8 mouse cellular contexts compared by ENCODE assay signal in genomic region chr3:69316391-69317195, GRCm38 (mm10). TPM values are rescaled to one million over a fixed set of nuclear protein-coding genes. Genes with fewer than 3 reads are reported as not detected.
DNase-seq lines count a peak whose midpoint lies in the region; ATAC-seq and TF ChIP-seq lines count a peak whose summit lies in the region.

Gene Ppm1l (plus strand): TSS chr3:69316861.

- H3K4me1 ChIP-seq in hindbrain, postnatal 0 days (ENCODE audit: insufficient read depth, low read length): peaks cover 19% of the 10 kb centered on the region; the same call in 1 of the 2 replicates

- peak within 1 kb of the TSS; percentile 69 for H3K4me2 ChIP-seq in hindbrain, postnatal 0 days (ENCODE audit: low read depth, low read length)

- no peak for TF ChIP-seq CTCF in gastrocnemius, adult 2 months (IDR thresholded peaks at IDR 0.05)
- no peak; the same call in 1 of the 2 replicates for TF ChIP-seq CTCF in hindbrain, postnatal 0 days (IDR thresholded peaks at IDR 0.05; ENCODE audit: low read depth)

- H3K4me3 ChIP-seq in gastrocnemius, adult 2 months: peak within 1 kb of the TSS; percentile 92
- peak within 1 kb of the TSS; percentile 76 for H3K4me3 ChIP-seq in hindbrain, postnatal 0 days (ENCODE audit: low read length)

- under 1% methylated on average over 73 of the region's 80 CpGs for WGBS in hindbrain, postnatal 0 days

- DNase-seq in gastrocnemius, adult 2 months: peak; percentile 95
- peak; percentile 97 for DNase-seq in hindbrain, postnatal 0 days (ENCODE audit: low spot score)
- DNase-seq in left cerebral cortex, adult 18-20 months (ENCODE audit: low spot score in 2 of 2): peak; percentile 86 to 89
- peak; percentile 91 to 97 for DNase-seq in lung, postnatal 4 days
- DNase-seq in retina, postnatal 1 day: peak; percentile 98
- DNase-seq in thymus, postnatal 4 days: peak; percentile 94

- no peaks in the 10 kb centered on the region for H3K27me3 ChIP-seq in hindbrain, postnatal 0 days (ENCODE audit: insufficient read depth, low read length)

- intact Hi-C loops in gastrocnemius, adult 2 months (cut with DNase I): loop anchor here (2.0 to 5.0 kb wide), 2 partner anchors 44 to 166 kb away; no protein-coding TSS in a partner anchor

- no peaks in the 10 kb centered on the region for H3K36me3 ChIP-seq in hindbrain, postnatal 0 days (ENCODE audit: insufficient read depth, low read length)

- peak within 1 kb of the TSS; percentile 82 for H3K9ac ChIP-seq in hindbrain, postnatal 0 days (replicated peaks; ENCODE audit: low read length)

- ATAC-seq in activated CD4-positive, CD25-positive, alpha-beta regulatory T cell, adult 4 months: peak; percentile 79
- ATAC-seq in common myeloid progenitor, adult 5-6 weeks (replicated peaks; ENCODE audit: low read depth, poor library complexity, severe bottlenecking): peak; percentile 69
- ATAC-seq in hindbrain, postnatal 0 days: peak; percentile 99

- no peaks in the 10 kb centered on the region for H3K9me3 ChIP-seq in hindbrain, postnatal 0 days (ENCODE audit: low read length)

- peak within 1 kb of the TSS; percentile 100 for H3K27ac ChIP-seq in gastrocnemius, adult 2 months
- peak within 1 kb of the TSS; percentile 87 for H3K27ac ChIP-seq in hindbrain, postnatal 0 days

RNA-seq across cellular contexts. Expression of gene Ppm1l, which starts in this region (rescaled TPM):
- polyA plus RNA-seq in activated CD4-positive, CD25-positive, alpha-beta regulatory T cell, adult 4 months (2017; shearing (Covaris generic)): 1 to 10 TPM; 2.9 to 3.2 TPM
- total RNA-seq in common myeloid progenitor, adult 5-6 weeks (2017): 6.1 and 6.6 TPM in 2 replicates
- total RNA-seq in gastrocnemius, adult 2 months (2021): 10 to 100 TPM; 90.3 to 91.8 TPM
- total RNA-seq in hindbrain, postnatal 0 days (2014; rRNA removed): 31.6 and 31.7 TPM in 2 replicates
- 16.7 and 20.3 TPM in 2 replicates for polyA plus RNA-seq in hindbrain, postnatal 0 days (2015; fragmentation: Nextera tagmentation; extraction: Ambion mirVana)
- total RNA-seq in left cerebral cortex, adult 18-20 months (2021): 10 to 100 TPM; 77.3 to 84.5 TPM

Comparison
In these comparisons a context has a peak if more than half of its experiments do, and no peak if none do; other contexts are left out.
1. Peak in every context shown above with its lines: DNase-seq, ATAC-seq, H3K4me3 ChIP-seq and H3K27ac ChIP-seq.